Mouse (Mus musculus) hindbrain, embryonic 12.5 days (tissue): ENCODE measurements around the gene Npw. TPM values are rescaled to one million over a fixed set of nuclear protein-coding genes. Genes with fewer than 3 reads are reported as not detected.

Experiments used
- polyA plus RNA-seq: library from polyadenylated mRNA; unstranded; fragments of >200 nt; fragmentation: Nextera tagmentation; extraction: Ambion mirVana; gene quantifications from 2 replicates; pipeline ENCODE4 v1.2.1, GENCODE M21; 2016

The Npw gene
- polyA plus RNA-seq, 1 experiment from 2014 or later = not detected

Other genes with a start within 250 kb of the Npw start
- gene Rnps1, start 243.9 kb downstream of the Npw start, polyA plus RNA-seq = 326 and 328 TPM in 2 replicates
- 59.3 and 62.4 TPM in 2 replicates for gene Eci1, start 231.8 kb downstream of the Npw start, polyA plus RNA-seq
- 4.2 and 7.0 TPM in 2 replicates for gene Dnase1l2, start 215.4 kb downstream of the Npw start, polyA plus RNA-seq
- gene E4f1, start 188.1 kb downstream of the Npw start, polyA plus RNA-seq = 35.3 and 39.4 TPM in 2 replicates
- 52.5 and 57.3 TPM in 2 replicates for gene Pgp, start 188.1 kb downstream of the Npw start, polyA plus RNA-seq
- gene Bricd5, start 184.6 kb downstream of the Npw start, polyA plus RNA-seq = 1.2 TPM in 1 of 2 replicates, not detected in the other
- gene Mlst8, start 179.4 kb downstream of the Npw start, polyA plus RNA-seq = 35.2 and 36.9 TPM in 2 replicates
- gene Caskin1, start 169.9 kb downstream of the Npw start, polyA plus RNA-seq = 24.2 and 25.0 TPM in 2 replicates
- gene Traf7, start 130.5 kb downstream of the Npw start, polyA plus RNA-seq = 86.5 and 87.0 TPM in 2 replicates
- gene Rab26, start 124.2 kb downstream of the Npw start, polyA plus RNA-seq = 2.1 and 2.8 TPM in 2 replicates
- gene Pkd1, start 108.6 kb downstream of the Npw start, polyA plus RNA-seq = 20.5 and 25.5 TPM in 2 replicates
- 85.5 and 86.2 TPM in 2 replicates for gene Tsc2, start 25.8 kb downstream of the Npw start, polyA plus RNA-seq
- gene Nthl1, start 25.8 kb downstream of the Npw start, polyA plus RNA-seq = 14.4 and 15.7 TPM in 2 replicates
- 39.2 and 39.6 TPM in 2 replicates for gene Slc9a3r2, start 8.1 kb downstream of the Npw start, polyA plus RNA-seq
- 23.0 and 25.2 TPM in 2 replicates for gene Zfp598, start 11.2 kb upstream of the Npw start, polyA plus RNA-seq
- gene Syngr3, start 31.5 kb upstream of the Npw start, polyA plus RNA-seq = 30.6 and 32.1 TPM in 2 replicates
- 42.2 and 42.4 TPM in 2 replicates for gene Gfer, start 37.7 kb upstream of the Npw start, polyA plus RNA-seq
- gene Noxo1, start 37.8 kb upstream of the Npw start, polyA plus RNA-seq = 3.6 and 4.8 TPM in 2 replicates
- gene Tbl3, start 49.2 kb upstream of the Npw start, polyA plus RNA-seq = 76.9 and 79.7 TPM in 2 replicates
- gene Rnf151, start 59.6 kb upstream of the Npw start, polyA plus RNA-seq = 0.18 and 0.35 TPM in 2 replicates
- 795 and 841 TPM in 2 replicates for gene Rps2, start 59.7 kb upstream of the Npw start, polyA plus RNA-seq
- gene Ndufb10, start 66.0 kb upstream of the Npw start, polyA plus RNA-seq = 199 and 214 TPM in 2 replicates
- gene Rpl3l, start 69.4 kb upstream of the Npw start, polyA plus RNA-seq = not detected in 2 replicates
- 21.8 and 22.6 TPM in 2 replicates for gene Msrb1, start 78.2 kb upstream of the Npw start, polyA plus RNA-seq
- 2.5 and 4.8 TPM in 2 replicates for gene Hs3st6, start 94.5 kb upstream of the Npw start, polyA plus RNA-seq
- not detected in 2 replicates for gene Meiob, start 145.8 kb upstream of the Npw start, polyA plus RNA-seq
- 32.3 and 32.4 TPM in 2 replicates for gene Hagh, start 181.7 kb upstream of the Npw start, polyA plus RNA-seq
- gene Fahd1, start 191.9 kb upstream of the Npw start, polyA plus RNA-seq = 18.6 and 20.9 TPM in 2 replicates
- gene Igfals, start 207.5 kb upstream of the Npw start, polyA plus RNA-seq = 0.23 and 0.36 TPM in 2 replicates
- gene Nubp2, start 227.9 kb upstream of the Npw start, polyA plus RNA-seq = 62.3 and 63.5 TPM in 2 replicates
- gene Spsb3, start 228.2 kb upstream of the Npw start, polyA plus RNA-seq = 51.5 and 54.8 TPM in 2 replicates
- gene Eme2, start 236.6 kb upstream of the Npw start, polyA plus RNA-seq = 39.3 and 45.5 TPM in 2 replicates
- gene Mrps34, start 236.7 kb upstream of the Npw start, polyA plus RNA-seq = 85.1 and 86.7 TPM in 2 replicates
- gene Nme3, start 238.0 kb upstream of the Npw start, polyA plus RNA-seq = 49.8 and 50.4 TPM in 2 replicates